Mouse (Mus musculus) stomach, postnatal 0 days (tissue): ENCODE measurements at regions not wholly inside any gene's neighbourhood (a gene's known extent, or its start where the extent isn't known, plus 50 kb on each side); places are given as distances from the start of the nearest gene placed in this dataset.

ENCODE experiments used
- ATAC-seq: fragments of 200-750 bp; cut with Nextera tagmentation; 2 replicates; pipeline ENCODE4 v1.8.0; 2017; ENCODE audit not compliant: low FRiP score, low TSS enrichment
- DNase-seq: peaks from one replicate; pipeline ENCODE4 v3.0.0-alpha.2; 2016; ENCODE audit warnings: low spot score
- H3K27ac ChIP-seq: fragments of 300-500 bp; sonication (generic); replicated peaks from 2 replicates; pipeline ENCODE4 v1.5.1; 2014; ENCODE audit warnings: mild to moderate bottlenecking, control low read depth
- H3K27me3 ChIP-seq: fragments of 300-500 bp; sonication (generic); 2 replicates; pipeline ENCODE4 v1.6.1; 2014; ENCODE audit warnings: low read length; ENCODE audit not compliant: control insufficient read depth, insufficient read depth
- H3K36me3 ChIP-seq: fragments of 300-500 bp; sonication (generic); 2 replicates; pipeline ENCODE4 v1.6.1; 2014; ENCODE audit warnings: low read length, mixed read lengths; ENCODE audit not compliant: control insufficient read depth, insufficient read depth
- H3K4me1 ChIP-seq: fragments of 300-500 bp; sonication (generic); replicated peaks from 2 replicates; pipeline ENCODE4 v1.6.1; 2014; ENCODE audit warnings: antibody characterized with exemption; ENCODE audit not compliant: control insufficient read depth, insufficient read depth
- H3K4me2 ChIP-seq: fragments of 300-500 bp; sonication (generic); replicated peaks from 2 replicates; pipeline ENCODE4 v1.6.1; 2014; ENCODE audit warnings: low read depth, mild to moderate bottlenecking, control low read depth, moderate library complexity
- H3K4me3 ChIP-seq: fragments of 300-500 bp; sonication (generic); 2 replicates; pipeline ENCODE4 v1.5.1; 2014; ENCODE audit warnings: low read depth, low read length, control low read depth
- H3K9ac ChIP-seq: fragments of 300-500 bp; sonication (generic); 2 replicates; pipeline ENCODE4 v1.6.1; 2014; ENCODE audit warnings: mild to moderate bottlenecking, low read length, control low read depth, mixed read lengths
- H3K9me3 ChIP-seq: fragments of 300-500 bp; sonication (generic); 2 replicates; pipeline ENCODE4 v1.6.1; 2016; ENCODE audit warnings: low read length; ENCODE audit not compliant: control insufficient read depth
- CTCF ChIP-seq: IDR thresholded peaks from 2 replicates; pipeline ENCODE4 v1.5.1; 2016; ENCODE audit warnings: antibody characterized with exemption, low read depth, mild to moderate bottlenecking, moderate library complexity
- EP300 ChIP-seq: optimal IDR thresholded peaks from 2 replicates; pipeline ENCODE3; 2016; ENCODE audit warnings: antibody characterized with exemption
- WGBS: fragments of 180-500 bp; shearing (Covaris S2); extraction: QIAGEN DNeasy Blood & Tissue Kit; methylation state at CpG from one replicate; pipeline ENCODE4 v1.1.7; 2014; 5-methylcytosine and 5-hydroxymethylcytosine counted together

GRCm38 (mm10) chr9:41523969-41524368, 362.5 kb upstream of the Ubash3b start:
- no peak overlapping the region for H3K4me3 ChIP-seq
- no peak overlapping the region for H3K27ac ChIP-seq
- no peak for ATAC-seq
- WGBS: 97% methylated on average over 2 of the region's 2 CpGs
- H3K9me3 ChIP-seq: no peaks in the 10 kb centered on the region
- no peaks in the 10 kb centered on the region for H3K36me3 ChIP-seq
- no peak overlapping the region for H3K9ac ChIP-seq
- H3K27me3 ChIP-seq: no peaks in the 10 kb centered on the region
- H3K4me2 ChIP-seq: no peak overlapping the region
- no peak for DNase-seq
- TF ChIP-seq CTCF: no peak
- no peak for TF ChIP-seq EP300
- peaks cover 3% of the 10 kb centered on the region; the same call in 1 of the 2 replicates for H3K4me1 ChIP-seq

GRCm38 (mm10) chr9:41522302-41522701, 360.8 kb upstream of the Ubash3b start:
- ATAC-seq: no peak
- Histone ChIP-seq H3K4me1 (peaks cover 3% of the 10 kb centered on the region; the same call in 1 of the 2 replicates), H3K36me3 (no peaks in the 10 kb centered on the region), H3K27me3 (no peaks in the 10 kb centered on the region), H3K4me2 (no peak overlapping the region), H3K9me3 (no peaks in the 10 kb centered on the region), H3K4me3 (no peak overlapping the region), H3K9ac (no peak overlapping the region), H3K27ac (no peak overlapping the region)
- DNase-seq: no peak
- TF ChIP-seq EP300: no peak
- 85% methylated on average over 1 of the region's 1 CpGs for WGBS

- 68% methylated on average over 2 of the region's 2 CpGs for whole genome bisulfite sequencing
- no peak overlapping the region for H3K4me3 ChIP-seq
- H3K9ac ChIP-seq: no peak overlapping the region
- H3K4me1 ChIP-seq: no peaks in the 10 kb centered on the region
- H3K27me3 ChIP-seq: no peaks in the 10 kb centered on the region
- no peaks in the 10 kb centered on the region for H3K36me3 ChIP-seq
- TF ChIP-seq CTCF: no peak
- TF ChIP-seq EP300: no peak
- ATAC-seq: no peak
- DNase-seq: no peak
- no peak overlapping the region for H3K4me2 ChIP-seq
- H3K27ac ChIP-seq: no peak overlapping the region
- H3K9me3 ChIP-seq: no peaks in the 10 kb centered on the region
These were observed 356.3 kb upstream of the Ubash3b start for GRCm38 (mm10) chr9:41517787-41518186.

GRCm38 (mm10) chr9:41517053-41517696, 355.7 kb upstream of the Ubash3b start:
- Histone ChIP-seq H3K36me3 (no peaks in the 10 kb centered on the region), H3K4me2 (no peak overlapping the region), H3K27me3 (no peaks in the 10 kb centered on the region), H3K4me1 (no peaks in the 10 kb centered on the region), H3K4me3 (no peak overlapping the region), H3K27ac (no peak overlapping the region), H3K9me3 (no peaks in the 10 kb centered on the region), H3K9ac (no peak overlapping the region)
- no peak; the same call in 1 of the 2 replicates for ATAC-seq
- no peak for DNase-seq
- TF ChIP-seq EP300 (no peak), CTCF (no peak)
- WGBS: 44% methylated on average over 2 of the region's 2 CpGs

- no peaks in the 10 kb centered on the region for H3K36me3 ChIP-seq
- no peaks in the 10 kb centered on the region for H3K9me3 ChIP-seq
- H3K4me2 ChIP-seq: no peak overlapping the region
- ATAC-seq (peak; percentile 40; the same call in 1 of the 2 replicates), DNase-seq (no peak)
- no peaks in the 10 kb centered on the region for H3K27me3 ChIP-seq
- no peak overlapping the region for H3K9ac ChIP-seq
- H3K4me1 ChIP-seq: no peaks in the 10 kb centered on the region
- no peak overlapping the region for H3K4me3 ChIP-seq
- TF ChIP-seq EP300 (no peak), CTCF (no peak)
- H3K27ac ChIP-seq: no peak overlapping the region
These were observed 353.7 kb upstream of the Ubash3b start for GRCm38 (mm10) chr9:41515192-41515591.

- DNase-seq (no peak), ATAC-seq (no peak)
- H3K36me3 ChIP-seq: no peaks in the 10 kb centered on the region
- no peaks in the 10 kb centered on the region for H3K9me3 ChIP-seq
- TF ChIP-seq CTCF (no peak), EP300 (no peak)
- H3K9ac ChIP-seq: no peak overlapping the region
- H3K4me2 ChIP-seq: no peak overlapping the region
- H3K27ac ChIP-seq: no peak overlapping the region
- H3K4me1 ChIP-seq: no peaks in the 10 kb centered on the region
- H3K4me3 ChIP-seq: no peak overlapping the region
- 23% methylated on average over 1 of the region's 1 CpGs for WGBS
- no peaks in the 10 kb centered on the region for H3K27me3 ChIP-seq
These were observed 352.2 kb upstream of the Ubash3b start for GRCm38 (mm10) chr9:41513701-41514100.
